Mouse (Mus musculus): Measurements from ENCODE around the gene Rasgef1b. TPM values are rescaled to one million over a fixed set of nuclear protein-coding genes. Genes with fewer than 3 reads are reported as not detected.

Rasgef1b gene
- total RNA-seq, 1 experiment from 2014 or later: 57.6 TPM

DNA sequence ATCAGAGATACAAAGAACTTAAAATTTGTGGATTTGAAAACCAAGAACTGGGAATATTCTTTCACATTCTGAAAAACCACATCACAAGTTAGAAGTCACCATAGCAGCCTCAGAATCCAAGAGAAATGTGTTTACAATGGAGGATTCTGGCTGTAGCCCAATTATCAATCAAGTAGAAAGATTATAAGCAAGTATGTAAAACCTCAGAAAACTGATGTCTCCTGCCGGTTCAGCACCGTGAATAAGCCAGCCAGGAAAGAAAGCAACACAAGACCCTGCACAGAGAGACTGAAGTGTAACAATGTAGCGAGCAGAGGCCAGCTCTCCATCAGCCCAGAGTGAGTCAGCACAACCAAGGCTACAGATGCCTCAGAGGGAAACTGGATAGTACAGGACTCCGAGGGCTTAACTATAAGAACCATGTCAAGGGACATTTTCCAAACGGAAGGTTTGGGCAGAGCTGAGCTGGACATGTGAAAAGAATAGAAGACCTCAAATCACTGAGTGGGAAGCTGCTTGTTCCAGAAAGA is 111.5 kb downstream of the Rasgef1b start:
- no peak for ATAC-seq (replicated peaks; ENCODE audit: insufficient number of reproducible peaks, low FRiP score, low TSS enrichment, poor library complexity, severe bottlenecking)

DNA sequence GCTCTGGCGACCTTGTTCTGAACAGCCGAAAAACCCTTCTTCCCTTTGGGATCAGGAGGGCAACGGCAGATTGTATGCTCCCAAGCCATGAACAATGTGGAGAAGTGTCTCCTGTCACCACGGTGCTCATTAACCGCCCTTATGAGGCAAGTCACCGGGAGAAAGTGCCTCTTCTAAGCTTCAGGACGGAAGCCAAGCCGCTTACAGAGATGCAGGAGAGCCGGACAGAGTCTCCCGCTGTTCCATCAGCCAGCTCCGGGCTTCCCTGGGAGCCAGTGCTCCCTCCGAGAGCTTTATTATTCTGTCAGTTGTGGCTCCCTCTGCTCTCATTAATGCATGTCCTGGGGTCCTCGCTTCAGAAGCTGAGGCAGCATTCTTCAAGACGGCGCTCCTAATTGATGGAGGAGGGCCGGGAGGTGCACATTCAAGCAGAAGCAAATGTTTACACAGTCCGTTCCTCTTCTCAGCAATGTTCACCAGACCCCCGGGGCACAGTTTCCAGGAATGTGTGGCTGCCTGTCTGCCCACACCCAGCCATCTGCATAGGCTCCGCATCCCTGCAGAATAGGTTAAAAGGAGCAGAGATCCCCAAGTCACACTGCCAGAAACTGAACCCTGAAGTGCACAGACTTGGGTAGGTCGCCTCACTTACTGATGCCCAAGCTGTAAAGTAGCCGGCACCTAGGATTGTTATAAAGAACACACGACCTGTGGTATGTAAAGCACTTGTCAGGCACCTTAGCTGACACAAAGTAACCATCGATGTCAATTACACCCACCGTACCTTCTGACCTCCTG is 115.3 kb downstream of the Rasgef1b start:
- no peak for ATAC-seq (replicated peaks; ENCODE audit: insufficient number of reproducible peaks, low FRiP score, low TSS enrichment, poor library complexity, severe bottlenecking)

DNA sequence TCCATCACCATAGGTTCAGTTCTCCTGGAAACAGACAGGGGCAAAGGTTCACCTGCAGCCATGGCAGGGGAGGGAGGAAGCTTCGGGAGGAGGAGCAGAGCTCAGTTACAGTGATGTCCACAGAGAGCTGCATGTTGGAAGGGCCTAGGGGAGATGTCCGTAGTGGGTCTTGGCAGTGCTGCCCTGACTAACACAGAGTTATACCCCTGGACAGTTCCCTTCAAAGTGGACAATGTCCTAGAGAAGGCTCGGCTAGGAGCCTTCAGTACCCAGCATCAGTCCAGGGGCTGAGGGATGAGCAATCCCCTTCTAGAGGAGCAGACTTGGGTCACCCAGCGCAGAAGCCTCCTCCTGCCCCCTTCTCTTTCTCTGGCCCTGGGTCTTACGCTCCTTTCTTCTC is 121.3 kb downstream of the Rasgef1b start:
- no peak for ATAC-seq (replicated peaks; ENCODE audit: insufficient number of reproducible peaks, low FRiP score, low TSS enrichment, poor library complexity, severe bottlenecking)

DNA sequence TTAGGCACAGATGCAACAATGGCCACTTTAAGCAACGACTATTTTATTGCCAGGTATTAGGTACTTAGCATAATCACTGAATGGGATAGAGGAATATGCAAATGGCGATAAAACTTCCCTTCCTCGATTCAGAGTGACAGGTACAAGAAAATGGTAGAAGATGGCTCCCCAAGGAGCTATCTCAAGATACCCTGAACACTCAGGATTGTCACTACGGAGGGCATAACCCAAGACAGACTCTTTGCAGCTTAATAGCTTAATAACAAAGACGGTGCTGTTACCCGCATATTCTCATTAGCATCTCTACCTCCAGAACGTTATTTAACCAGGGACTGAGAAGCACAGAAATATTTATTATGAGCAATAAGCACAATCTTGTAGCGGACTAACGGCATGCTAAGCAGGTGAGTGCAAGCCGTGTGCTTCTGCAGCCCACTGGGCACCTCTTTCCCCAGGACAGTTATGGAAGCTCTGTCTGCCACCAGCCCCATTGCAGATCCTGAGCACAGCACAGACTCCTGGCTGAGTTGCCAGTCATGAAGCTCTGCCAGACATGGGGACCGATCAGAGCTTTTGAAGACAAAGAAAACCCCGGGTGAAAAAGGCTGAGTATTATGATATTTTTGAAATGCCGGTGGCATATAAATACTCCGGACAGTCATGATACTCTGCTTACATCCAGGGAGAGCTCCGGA is 122.6 kb downstream of the Rasgef1b start:
- no peak for ATAC-seq (replicated peaks; ENCODE audit: insufficient number of reproducible peaks, low FRiP score, low TSS enrichment, poor library complexity, severe bottlenecking)

DNA sequence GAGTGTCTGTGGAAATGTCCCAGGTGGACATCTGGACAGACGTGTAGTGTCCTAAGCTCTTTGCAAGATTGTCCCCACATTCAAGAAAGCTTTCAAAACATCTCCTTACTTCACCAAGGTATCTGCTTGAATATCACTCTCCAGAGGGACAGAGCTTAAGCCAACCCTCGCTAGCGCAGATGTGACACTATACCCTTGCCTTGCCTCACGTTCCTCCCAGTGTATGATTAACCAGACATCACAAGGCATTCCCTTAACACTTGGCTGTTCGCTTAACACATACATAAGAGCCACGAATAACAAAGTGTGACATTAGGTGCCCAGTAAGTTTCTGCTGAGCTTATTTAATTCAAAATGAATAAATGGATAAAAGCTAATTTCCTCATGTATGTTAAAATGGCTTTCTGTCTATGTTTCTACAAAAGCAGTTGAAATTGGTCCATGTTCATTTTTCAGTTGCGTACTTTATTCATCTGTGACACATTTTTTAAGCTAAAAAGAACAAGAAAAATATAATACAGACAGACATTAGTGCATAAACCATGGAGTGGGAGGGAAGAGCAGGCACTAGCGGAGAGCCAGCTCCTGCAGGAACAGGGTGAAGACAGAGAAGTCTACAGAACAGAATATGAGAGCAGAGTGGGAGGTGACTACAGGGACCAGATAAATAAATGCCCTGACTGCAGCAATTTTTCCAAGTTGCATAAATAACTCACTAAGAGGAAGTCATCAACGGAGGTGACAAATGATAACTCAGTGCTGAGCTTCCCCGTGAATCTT is 126.4 kb downstream of the Rasgef1b start:
- no peak for ATAC-seq (replicated peaks; ENCODE audit: insufficient number of reproducible peaks, low FRiP score, low TSS enrichment, poor library complexity, severe bottlenecking)

DNA sequence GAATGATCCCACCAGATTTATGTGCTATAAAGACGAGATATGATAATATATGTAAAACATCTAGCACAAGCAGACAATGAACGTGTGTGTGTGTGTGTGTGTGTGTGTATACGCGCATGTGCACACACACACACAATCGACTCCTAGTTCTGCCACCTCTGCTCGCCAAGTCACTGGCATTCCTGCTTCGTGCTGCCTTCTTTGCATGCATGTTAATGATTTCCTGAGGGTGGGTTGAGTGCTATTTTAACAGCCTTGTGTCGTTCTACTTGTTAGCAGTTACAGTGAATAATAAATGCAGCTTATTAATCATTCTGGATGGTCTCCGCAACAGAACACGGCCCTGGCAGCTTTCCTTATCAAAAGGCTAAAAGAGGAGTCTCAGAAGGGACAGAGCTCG is 129.5 kb downstream of the Rasgef1b start:
- no peak for ATAC-seq (replicated peaks; ENCODE audit: insufficient number of reproducible peaks, low FRiP score, low TSS enrichment, poor library complexity, severe bottlenecking)

DNA sequence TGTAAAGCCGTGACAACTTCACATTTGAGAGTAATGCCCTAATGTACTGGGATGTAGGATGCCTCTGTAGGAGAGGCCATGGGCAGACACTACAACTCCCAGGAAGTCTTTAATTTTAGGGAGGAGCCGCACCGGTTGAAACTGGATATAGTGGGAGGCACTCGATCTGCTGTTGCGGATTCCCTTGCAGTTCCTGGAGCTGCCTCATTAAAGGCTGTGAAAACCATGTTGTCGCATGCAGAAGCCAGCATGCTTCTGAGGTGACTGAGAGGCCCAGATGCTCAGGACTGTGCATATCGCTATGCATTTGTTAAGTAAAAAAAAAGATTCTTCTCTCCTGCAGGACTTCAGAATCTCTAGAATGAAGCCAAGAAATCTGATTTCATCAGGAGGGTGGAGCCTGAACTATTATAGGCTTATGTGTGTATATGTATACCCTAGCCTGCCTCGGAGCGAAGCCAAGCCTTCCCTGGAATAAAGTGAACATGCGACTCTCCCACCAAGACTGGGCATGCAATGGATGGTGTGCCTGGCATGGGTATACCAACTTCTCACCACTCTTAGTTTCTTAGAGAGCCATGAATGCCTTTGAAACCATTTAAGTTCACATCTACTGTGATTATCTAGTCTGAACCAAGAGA is 130.3 kb downstream of the Rasgef1b start:
- no peak for ATAC-seq (replicated peaks; ENCODE audit: insufficient number of reproducible peaks, low FRiP score, low TSS enrichment, poor library complexity, severe bottlenecking)

DNA sequence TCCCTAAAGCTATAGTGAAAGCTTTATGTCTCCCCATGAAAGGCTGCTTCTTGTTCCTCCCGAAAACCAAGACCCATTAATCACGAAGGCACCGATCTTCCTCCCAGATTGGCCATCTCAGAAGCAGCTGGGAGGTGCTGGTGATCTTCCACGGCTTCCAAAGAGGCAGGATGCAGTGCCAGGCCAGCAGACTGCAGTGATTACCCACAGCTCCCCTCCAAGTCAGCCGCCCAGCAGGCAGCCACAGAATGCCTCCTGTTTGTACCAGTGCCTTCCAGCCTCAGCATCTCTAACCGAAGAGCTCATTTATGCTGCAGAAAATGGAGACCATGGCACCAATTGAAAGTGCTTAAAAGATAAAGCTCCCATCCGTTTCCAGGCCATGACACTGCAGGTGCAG is 131.2 kb downstream of the Rasgef1b start:
- no peak for ATAC-seq (replicated peaks; ENCODE audit: insufficient number of reproducible peaks, low FRiP score, low TSS enrichment, poor library complexity, severe bottlenecking)

DNA sequence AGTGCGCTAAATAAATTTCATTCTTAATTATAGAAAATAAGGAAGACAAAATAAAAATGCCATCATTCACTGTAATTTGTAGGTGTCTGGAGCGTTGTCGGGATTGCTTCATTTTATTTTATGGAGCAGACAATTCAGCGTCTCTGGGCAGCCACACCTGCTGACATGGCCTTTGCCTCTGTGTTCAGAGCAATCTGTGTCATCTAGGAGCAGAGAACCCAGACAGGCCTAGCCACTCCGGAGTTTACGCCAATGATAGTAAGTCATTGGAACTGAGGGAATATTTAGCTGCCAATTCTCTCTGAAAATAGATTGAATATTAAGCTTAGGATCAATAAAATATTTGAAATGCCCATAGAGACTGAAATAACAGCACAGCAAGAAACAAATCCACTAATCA is 137.5 kb downstream of the Rasgef1b start:
- ATAC-seq (replicated peaks; ENCODE audit: insufficient number of reproducible peaks, low FRiP score, low TSS enrichment, poor library complexity, severe bottlenecking): no peak

DNA sequence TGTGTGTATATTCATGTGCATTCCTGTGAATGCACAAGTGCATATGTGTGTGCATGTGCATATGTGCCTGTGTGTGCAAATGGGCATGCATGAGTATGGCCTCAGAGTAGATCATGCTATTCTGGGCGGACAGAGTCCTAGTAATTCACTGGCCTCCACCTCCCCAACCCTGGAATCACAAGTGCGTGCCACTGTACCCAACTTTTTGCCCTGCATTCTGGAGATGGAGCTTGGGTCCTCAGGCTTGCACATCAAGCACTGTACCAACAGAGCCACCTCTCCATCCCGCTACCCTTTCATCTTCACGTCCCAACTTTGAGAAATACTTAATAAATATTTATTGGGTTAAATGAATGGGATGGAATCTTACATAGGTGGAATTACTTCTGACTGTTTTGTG is 138.3 kb downstream of the Rasgef1b start:
- ATAC-seq (replicated peaks; ENCODE audit: insufficient number of reproducible peaks, low FRiP score, low TSS enrichment, poor library complexity, severe bottlenecking): no peak

DNA sequence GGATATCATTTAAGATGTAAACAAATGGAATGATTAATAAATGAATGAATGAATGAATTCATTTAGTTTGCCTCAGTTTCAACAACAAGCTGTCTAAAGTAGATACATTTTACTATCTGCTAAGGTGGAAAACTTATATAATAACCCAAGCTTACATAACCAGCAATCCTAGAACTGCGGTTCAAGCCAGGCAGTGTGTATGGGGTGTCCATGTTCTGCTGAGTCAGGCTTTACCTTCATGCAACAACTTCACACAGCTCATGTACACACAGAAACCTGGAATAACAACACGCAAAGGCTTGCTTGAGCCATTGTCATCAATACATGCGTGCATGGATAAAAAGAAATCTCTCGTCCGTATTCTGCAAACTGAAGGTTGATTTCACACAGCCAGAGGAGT is 140.9 kb downstream of the Rasgef1b start:
- ATAC-seq (replicated peaks; ENCODE audit: insufficient number of reproducible peaks, low FRiP score, low TSS enrichment, poor library complexity, severe bottlenecking): no peak

DNA sequence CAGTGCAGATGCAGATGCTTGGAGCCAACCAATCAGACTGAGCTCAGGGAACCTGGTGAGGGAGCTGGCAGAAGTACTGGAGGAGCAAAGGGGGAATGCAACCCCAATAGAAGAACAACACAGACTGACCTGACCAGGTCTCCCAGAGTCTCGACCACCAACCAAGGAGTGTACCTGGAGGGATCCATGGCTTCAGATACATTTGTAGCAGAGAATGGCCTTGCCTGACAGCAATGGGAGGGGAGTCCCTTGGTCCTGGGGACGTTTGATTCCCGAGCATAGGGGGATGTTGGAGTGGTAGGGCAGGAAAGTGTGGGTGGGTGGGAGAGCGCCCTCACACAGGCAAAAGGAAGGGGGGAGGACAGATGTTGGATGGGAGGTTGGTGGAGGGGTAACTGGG is 141.3 kb downstream of the Rasgef1b start:
- no peak for ATAC-seq (replicated peaks; ENCODE audit: insufficient number of reproducible peaks, low FRiP score, low TSS enrichment, poor library complexity, severe bottlenecking)

DNA sequence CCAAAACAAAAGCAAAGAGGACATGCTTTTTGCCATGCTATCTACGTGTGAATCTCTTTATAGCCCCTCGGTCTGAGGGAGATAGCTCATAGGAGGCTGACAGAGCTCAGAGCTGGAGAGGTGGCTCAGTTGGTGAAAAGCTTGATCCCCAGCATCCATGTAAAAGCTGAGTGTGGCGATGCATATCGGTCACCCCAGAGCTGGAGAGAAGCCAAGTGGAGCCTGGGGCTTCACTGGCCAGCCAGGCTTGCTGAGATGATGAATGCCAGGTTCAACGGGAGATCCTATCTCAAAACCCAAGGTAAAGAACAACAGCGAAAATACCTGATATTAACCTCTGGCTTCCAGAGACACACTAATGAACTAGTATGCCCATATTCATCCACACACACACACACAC is 142.6 kb downstream of the Rasgef1b start:
- no peak for ATAC-seq (replicated peaks; ENCODE audit: insufficient number of reproducible peaks, low FRiP score, low TSS enrichment, poor library complexity, severe bottlenecking)

DNA sequence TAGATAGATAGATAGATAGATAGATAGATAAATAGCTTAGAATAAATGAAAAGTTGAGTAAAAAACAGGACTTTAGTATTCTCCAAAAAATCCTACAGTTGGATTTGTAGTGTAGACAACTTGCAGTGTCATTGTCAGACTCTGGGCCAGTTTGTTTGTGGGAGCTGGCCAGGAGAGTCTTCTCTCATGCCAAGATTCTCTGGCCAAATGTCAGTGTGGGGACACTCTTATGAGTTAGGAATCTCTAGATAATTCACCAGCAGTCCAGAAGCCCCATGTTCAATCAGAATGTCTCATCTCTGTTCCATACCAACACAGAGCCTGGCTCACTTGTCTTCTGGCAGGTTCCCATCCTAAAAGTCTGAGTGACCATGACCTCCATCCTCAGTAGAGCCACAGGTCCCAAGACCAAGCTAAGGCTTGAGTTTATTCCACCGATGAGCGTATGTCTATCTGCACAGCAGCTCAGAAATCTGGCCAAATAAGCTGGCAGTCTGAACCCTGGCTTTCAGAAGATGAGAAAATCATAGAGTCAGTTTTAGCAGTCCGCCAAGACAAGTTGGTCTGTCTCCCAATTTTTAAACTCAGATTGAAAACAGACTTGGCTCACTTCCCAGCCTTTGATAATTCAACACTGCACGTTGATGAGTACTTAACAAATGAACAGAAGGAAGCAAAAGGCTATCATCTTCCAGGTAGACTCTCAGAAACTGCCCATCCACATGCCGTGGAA is 143.5 kb downstream of the Rasgef1b start:
- no peak for ATAC-seq (replicated peaks; ENCODE audit: insufficient number of reproducible peaks, low FRiP score, low TSS enrichment, poor library complexity, severe bottlenecking)

DNA sequence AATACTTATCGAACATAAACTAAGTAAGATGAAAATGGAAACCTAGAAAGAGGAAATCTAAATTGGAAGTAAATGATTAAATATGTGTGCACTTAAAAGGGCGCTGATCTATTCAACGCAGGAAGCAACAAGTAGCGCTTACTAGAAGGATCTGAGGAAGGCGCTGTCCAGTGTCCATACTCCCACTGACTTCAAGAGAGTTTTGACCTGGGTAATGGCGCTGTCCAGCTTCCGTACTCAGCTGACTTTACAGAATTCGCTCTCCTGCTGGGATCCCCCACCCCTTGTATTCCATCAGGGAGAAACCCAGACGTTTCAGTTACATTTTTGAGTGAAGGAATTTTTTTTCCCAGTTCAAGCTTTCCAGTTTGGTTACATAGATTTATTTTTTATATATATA is 144.6 kb downstream of the Rasgef1b start:
- no peak for ATAC-seq (replicated peaks; ENCODE audit: insufficient number of reproducible peaks, low FRiP score, low TSS enrichment, poor library complexity, severe bottlenecking)

DNA sequence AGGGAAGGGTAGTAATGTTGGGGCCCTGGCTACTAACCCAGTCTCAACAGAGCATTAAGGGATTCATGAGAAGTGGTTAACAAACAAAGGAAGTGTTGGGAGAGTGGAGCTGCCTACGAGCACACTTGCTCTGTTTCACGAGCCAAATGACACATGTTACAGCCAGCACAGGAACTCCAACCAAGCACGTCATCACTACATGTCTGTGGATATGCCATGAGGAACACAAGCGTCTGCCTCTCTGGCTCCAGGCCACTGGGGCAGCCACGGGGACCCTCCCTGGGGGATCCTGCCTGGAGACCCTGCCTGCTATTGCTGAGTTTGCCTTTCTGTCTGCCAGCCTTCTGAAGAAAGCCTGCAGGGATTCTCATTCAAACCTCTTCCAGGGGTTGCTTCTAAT is 146.8 kb downstream of the Rasgef1b start:
- no peak for ATAC-seq (replicated peaks; ENCODE audit: insufficient number of reproducible peaks, low FRiP score, low TSS enrichment, poor library complexity, severe bottlenecking)

DNA sequence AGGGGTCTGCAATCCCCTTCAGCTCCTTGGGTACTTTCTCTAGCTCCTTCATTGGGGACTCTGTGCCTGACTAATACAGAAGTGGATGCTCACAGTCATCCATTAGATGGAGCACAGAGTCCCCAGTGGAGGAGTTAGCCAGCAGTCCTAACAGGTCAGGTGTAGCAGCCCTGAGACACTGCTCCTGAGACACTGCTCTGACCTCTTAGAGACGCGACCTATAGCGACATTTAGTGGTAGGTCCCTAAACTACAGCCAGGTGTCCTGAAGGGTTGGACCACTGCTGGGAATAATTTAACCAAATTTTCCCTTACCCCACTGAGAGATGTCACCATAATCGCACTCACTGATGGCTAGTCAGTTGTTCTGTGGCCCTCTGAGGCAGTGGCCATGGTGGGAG is 150.2 kb downstream of the Rasgef1b start:
- ATAC-seq (replicated peaks; ENCODE audit: insufficient number of reproducible peaks, low FRiP score, low TSS enrichment, poor library complexity, severe bottlenecking): peak; percentile 89

DNA sequence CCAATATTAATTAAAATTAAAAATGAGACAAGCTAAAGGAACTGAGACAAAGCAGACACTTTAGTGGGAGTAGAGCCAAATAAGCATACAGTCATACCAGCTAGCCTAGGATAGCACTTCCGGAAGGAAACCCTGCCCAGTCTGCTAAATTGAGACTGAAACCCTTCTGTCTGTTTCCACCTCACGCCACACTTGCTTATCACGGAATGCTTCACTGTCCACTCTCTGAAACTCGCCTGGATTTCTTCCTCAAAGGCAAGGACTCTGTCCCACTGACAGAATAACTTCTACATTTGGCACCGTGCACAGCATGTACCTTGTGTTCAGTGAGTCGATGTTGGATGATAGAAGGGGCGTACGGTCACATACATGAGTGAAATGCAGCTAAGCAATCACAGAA is 153.0 kb downstream of the Rasgef1b start:
- ATAC-seq (replicated peaks; ENCODE audit: insufficient number of reproducible peaks, low FRiP score, low TSS enrichment, poor library complexity, severe bottlenecking): no peak
